Mouse (Mus musculus) frontal cortex, postnatal 10 days (tissue): ENCODE measurements at regions not wholly inside any gene's neighbourhood (a gene's known extent, or its start where the extent isn't known, plus 50 kb on each side); places are given as distances from the start of the nearest gene placed in this dataset.

Experiments used
- DNase-seq, 2 experiments: peaks; one replicate each; pipeline ENCODE4 v3.0.0; 2022; ENCODE audit warnings: low spot score in 2 of 2, mixed read lengths in 1 of 2

DNA sequence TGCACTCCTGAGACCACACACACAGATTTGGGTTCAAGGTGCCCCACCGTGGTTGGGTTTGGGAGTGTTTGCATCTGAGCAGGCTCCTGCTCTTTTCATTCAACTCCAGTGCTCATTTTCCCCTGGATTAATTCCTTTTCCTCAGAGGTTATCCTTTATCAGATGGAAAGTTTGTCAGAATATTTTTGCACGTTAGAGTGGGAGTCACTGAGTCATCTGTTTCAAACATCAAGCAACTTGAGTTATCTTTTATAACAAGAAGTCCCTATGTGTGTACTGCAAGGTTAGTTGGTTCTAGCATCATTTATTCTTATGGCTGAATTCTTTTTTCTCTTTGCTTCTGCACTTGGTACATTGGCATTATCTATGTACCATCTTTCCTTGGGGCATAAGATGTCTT is 142.8 kb upstream of the Cxcr4 start:
- no peak for DNase-seq

DNA sequence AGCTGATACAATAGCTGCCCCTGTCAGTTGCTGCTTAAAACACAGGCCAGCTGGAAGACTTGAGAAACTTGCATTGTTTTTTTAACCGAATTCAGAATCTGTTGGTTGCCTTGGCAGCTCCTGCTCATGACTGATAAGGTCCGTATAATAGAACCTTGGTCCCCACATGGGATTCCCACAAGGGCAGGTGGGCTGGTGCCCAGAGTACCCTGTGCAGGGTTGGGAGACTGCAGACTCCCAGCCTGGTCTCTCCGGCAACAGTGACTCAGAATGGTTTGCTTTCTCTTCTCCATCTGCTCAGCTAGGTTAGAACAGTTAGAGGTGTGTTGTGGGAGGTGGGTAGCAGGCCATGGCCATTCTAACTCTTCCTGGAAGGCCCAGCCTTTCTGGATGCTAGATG is 139.4 kb upstream of the Cxcr4 start:
- DNase-seq = no peak

DNA sequence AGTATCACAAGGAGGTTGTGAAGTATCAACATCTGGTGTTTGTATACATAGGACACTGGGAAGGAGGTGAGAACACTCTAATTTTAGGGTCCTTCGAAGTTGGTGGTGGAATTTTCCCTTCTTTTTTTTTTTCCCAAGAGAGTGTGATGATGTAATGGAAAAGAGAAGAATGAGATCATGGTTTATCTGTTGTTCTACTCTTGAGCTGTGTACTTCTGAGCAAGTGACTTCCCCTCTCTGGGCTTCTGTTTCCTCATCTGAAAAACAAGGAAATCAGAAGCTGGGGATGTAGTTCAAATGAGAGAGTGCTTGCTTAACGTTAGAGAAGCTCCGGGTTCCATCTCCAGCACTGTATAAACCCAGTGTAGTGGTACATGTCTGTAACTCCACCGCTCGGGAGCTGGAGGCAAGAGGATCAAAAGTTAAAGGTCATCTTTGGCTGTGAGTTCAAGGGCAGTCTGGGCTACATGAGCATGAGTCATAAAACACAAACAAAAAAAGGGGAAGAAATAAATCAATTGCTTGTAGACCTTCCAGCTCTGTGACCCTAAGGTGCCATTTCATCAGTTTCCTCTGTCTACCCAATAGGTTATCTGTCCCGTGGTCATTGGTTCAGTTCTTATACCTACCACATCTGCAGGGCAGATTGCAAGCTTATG is 132.5 kb upstream of the Cxcr4 start:
- DNase-seq = no peak

DNA sequence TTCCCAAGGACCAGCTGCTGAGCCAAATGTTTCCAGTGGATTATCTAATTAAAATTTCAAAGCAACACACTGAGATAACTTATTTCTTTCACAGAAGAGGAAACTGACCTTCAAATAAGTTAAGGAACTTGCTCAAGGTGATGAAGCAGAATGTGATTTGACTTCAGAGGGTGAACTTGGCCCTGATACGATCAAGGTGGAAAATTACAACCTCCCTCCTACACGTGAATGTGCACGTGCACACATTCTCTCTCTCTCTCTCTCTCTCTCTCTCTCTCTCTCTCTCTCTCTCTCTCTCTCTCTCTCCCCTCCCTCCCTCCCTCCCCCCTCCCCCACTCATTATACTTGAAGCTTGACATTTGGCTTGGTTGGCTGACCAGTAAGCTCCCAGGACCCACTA is 131.8 kb upstream of the Cxcr4 start:
- no peak for DNase-seq

DNA sequence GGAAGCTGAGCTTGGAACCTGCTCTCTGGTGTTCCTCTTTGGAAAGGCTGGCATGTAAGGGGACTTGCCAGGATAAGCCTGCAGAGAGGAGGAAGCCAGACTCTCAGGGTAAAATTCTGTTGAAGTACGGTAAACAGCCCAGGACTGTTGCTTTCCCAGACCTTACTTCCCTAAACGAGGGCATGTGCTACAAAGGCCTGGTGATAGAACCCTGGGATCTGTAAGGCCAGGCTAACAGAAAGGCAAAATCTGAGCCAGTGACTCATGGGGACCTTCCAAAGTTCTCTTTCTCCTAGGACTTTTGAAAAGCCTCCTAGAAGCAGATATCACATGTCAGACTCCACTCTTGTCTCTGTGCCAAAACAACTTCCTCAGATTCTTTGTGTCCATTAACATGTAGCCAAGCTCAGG is 130.0 kb upstream of the Cxcr4 start:
- no peak for DNase-seq

DNA sequence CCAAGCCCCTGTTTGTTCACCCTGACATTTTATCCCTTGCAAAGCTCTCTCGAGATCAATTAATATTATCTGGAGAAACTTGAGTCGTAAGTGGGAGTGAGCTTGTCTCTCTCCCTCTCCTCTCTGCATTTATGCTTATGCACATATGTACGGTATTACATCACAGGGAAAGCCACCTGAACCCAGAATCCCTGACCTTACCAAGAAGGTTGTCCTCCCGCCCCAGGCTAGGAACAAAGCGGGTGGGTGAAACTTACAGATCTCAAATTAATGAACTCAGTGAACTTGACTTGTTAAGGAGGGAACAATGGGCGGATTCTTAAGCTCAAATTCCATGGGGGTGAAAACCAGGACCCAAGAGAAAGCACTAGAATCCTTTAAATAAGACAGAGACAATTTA is 122.8 kb upstream of the Cxcr4 start:
- DNase-seq = no peak

DNA sequence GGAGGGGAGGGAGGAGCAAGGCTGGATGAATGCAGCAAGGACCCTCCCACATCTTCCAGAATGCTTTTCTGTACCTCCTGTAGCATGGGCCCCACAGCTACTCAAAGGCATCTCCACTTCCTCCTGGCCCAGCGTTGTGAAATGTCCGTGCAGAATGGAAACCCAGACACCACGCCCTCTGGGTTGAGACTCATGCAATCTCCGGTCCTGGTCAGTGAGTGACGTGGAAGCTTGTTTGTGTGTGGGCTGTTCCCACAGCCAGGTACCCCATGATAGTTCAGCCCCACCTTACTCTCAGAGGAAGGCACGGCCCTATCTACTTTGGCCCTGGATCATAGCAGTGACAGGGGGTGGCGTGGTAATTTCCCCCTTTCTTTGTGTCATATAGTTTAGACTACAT is 120.8 kb upstream of the Cxcr4 start:
- DNase-seq = no peak

DNA sequence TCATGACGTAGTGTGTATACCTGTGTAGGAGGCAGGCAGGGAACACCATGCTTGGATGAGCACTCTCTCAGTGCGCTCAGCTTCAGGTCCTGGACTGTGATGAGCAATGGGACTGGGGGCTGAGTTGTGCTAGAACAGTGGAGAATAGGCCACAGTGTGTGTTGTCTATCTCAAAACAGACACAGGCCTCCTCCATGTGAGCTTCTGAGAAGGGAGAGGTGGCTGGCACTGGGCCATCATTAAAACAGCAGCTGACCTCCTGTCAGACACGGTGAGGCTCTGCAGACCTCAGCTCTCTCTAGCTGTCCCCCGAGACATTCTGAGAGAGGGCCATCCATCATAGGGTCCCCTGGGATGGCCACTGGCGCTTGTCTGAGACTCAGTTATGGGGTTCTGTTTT is 119.0 kb upstream of the Cxcr4 start:
- no peak for DNase-seq

DNA sequence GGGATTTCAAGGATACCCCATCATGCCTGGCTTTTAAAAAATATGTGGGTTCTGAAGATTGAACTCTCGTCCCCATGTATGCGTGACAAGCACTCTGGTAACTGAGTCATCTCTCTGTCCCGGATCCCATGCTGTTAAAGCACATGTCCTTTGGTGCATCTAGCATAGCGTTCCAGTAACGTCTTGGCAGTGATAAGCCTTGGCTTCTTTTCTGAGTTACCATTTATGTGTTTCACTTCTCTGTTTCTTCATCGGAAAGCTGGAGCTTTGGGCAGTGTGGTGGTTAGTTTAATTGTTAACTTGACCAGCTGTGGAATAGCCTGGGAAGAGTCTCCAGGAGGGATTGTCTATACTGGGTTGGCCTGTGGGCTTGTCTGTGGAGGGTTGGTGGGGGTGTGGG is 115.7 kb upstream of the Cxcr4 start:
- DNase-seq = no peak

DNA sequence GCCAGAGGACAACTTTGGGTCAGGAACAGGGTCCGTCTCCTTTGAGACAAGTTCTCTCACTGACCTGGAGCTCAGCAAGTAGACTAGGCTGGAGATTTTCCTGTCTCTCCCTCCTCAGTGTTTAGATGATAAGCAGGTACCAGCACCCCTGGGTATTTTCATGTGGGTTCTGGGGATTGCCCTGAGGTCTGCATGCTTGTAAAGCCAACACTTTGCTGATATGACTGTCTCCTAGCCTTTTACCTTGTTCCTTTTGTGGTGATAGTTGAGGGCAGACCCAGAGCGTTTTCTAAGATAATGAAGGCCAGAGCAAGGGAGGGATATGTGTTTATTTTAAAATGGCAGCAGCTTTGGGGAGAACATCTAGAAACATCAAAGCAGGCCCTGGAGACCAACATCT is 114.1 kb upstream of the Cxcr4 start:
- no peak for DNase-seq

DNA sequence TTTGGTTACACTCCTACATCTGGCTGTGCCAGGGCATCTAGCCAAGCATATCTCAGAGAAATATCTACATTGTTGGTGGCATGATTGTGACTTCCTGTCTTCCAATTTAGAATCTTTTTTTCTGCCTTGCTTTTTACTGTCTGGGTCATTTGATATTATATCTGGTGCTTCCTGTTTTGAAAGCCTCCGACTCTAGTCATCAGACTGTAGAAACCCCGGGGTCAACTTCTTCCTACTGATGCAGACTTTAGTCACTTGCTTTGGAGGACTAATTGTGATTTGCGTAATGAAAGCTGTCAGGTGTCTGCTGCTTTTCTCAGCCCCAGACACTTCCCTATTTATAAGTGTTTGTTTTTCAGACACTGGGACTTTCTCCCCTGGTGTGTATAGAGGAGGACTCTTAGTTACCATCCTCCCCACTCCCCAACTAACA is 113.0 kb upstream of the Cxcr4 start:
- no peak for DNase-seq

DNA sequence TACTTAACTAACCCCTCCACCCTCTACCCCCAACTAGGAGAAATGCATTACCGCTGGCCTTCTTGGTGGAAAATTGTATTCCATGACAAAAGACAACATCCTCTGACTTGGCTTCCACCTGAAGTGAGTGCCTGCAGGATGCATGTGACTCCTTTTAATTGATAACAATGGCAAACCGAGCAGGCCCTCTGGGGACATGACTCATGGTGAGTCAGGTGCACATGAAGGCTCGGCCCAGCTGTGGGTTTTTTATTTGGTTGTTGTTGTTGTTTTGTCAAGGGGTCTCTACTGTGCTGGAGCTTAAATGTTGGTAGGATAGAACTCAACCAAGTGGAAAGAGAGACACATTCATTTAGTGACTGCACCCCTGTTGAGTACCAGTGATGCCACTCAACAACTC is 109.2 kb upstream of the Cxcr4 start:
- no peak for DNase-seq

DNA sequence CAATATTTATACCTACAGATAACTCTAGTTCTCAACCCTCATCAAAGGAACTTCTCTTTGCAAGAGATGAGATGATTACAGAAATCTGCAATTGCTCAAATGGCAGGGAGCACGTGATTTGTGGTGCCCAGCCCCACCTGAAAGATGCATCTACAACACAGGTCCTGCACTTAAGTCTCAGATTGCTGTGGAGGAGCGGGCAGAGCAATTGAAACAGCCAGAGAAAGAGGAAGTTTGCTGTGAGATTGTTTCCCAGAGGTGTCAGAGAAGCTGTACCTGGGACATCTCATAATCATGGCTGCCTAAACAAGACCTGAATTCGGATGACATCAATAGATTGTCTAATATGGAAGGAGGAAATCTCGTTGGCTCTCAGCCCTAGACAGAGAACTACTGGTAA is 105.9 kb upstream of the Cxcr4 start:
- DNase-seq = no peak

DNA sequence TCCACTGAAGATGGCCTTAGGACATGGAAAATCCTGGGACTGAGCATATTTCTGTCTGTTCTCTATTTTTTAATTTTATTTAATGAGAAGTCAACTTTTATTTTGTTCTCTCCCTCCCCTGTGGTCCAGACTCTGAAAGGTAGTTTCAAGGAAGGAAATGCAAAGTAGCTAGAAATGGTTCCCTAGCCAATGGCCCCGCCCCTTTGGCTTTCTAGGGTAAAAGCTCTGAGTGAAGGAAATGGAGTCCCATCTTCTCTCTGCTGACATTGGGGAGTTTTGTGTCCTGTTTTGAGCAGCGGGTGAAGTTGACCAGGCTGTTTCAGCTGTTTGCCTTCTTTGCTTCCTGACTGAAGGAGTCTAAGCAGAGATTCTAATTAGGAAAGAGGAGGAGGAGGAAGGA is 103.8 kb upstream of the Cxcr4 start:
- no peak for DNase-seq

DNA sequence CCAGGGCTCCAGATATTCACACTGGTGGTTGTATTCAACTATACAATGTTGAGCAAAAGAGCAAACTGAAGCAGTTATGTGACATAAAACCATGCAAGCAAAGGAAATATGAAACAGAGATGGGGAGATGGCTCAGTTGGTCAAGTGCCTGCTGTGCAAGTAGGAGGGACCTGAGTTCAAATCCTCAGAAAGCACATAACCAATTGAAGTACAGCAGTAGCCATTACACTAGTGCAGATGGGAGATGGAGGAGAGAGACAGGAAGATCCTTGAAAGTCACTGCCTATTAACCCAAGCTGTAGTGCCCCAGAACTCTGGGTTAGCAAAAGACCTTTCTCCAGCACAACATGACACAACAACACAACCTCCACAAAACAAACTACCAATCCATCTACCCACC is 100.7 kb upstream of the Cxcr4 start:
- DNase-seq = no peak

DNA sequence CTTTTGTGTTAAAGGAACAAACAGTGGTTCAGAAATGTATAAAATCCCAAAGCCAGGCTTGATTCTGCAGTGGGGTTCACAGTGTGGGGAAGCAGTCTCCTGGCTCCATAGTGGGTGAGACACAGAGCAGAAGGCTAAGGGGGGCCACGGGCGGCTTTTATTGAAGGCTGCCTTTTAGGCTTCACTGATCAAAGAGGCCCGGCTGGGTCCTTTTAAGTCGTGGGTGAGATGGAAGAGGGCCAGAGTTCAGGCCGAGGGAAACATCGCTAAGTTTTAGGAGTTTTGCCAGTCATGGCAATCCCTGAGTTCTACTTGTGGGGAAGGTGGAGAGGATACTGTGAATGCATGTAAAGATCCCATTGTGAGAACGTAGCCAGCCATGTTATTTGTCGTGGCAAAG is 100.2 kb upstream of the Cxcr4 start:
- no peak for DNase-seq

DNA sequence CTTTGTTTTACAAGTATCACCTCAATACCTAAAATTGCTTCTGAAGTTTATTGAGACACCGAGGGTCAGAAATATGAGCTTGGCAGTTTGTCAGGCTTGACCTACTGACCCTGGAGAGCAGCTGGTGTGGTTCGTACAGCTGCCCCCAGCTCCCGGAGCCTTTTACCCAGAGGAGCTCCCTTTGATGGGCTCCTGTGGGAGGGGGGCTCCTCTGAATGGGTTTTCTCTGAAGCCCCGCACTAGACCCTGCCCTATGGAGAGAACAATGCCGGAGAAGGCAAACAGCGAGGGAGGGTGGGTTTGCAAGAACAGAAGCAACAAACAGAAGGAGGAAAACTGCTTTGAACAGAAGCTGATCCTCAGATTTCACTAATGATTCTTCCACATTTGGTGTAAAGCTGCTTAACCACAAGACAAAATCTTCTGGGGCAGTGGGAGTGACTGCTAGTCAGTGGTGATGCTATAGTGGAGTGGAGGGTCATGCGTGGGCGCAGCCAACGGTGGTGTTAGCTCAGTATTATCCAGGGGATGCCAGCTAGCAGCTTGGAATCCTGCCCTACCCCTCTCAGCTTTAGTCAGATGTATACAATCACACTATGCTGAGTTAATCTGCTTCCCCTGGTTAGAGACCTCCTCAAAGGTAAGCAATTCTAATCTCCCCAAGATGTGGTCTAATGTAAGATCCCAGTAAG is 95.3 kb upstream of the Cxcr4 start:
- no peak for DNase-seq

DNA sequence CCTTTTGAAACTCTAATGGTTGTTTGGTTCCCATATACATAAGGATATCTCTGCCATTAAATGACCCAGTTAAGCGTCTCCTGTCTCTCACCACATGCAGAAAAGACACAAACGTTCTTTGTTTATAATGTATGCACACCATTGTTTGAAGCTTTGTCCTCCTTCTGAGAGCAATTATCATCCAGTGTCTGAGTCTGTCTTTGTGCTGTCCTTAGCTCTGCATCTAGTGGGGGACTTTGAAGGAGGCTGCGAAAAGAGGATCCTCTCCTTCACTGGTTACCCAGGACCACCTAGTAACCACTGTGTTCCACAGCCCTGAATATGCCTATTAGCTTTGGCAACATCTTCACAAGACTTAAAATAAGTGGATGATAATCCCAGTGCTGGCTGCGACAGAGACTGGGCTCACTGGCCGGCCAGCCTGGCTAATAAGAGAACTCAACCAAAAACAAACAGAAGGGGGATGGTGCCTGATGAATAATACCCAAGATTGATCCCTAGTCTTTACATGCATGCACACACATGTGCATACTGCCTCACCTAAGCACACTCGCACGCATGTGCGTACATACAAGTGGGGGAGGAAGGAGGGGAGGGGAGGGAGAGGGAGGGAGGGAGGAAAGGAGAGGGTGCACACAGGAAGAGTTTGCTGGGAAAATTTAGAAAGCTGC is 93.5 kb upstream of the Cxcr4 start:
- no peak for DNase-seq

DNA sequence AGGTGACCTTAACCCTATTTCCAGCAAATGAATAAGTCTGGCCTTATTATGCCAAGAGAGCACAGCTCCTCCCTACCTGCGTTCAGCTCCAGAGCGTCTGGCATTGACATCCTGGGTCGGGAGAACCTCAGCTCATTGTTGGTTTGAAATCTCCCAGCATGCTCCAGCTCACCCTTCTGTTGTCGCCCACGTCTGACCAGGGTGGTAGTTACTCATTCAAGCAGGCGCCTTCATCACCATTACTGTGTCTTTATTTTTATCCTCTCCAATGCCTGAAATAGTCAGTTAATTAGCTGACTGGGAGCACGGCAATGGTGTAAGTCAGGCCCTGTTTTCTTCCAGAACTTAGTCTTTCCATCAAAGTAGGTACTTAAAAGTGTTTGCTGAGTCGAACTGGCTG is 90.8 kb upstream of the Cxcr4 start:
- DNase-seq = no peak

DNA sequence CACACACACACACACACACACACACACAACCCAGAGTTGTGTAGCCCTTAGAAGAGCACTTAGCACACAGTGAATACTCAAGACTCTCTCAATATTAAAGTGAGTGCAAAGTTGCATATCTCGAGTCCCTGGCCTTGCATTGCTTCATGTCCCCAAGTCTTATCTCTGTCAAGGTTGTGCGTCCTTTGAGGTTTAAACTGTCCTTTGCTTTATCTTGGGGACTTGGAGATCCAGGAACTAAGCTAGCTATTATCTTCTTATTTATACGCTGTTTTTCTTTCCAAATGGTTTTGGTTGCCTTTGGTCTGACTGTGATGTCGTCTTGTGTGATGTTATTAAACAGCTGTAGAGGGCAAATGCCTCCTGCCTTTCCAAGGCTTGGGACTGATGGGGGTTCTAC is 89.2 kb upstream of the Cxcr4 start:
- no peak for DNase-seq

DNA sequence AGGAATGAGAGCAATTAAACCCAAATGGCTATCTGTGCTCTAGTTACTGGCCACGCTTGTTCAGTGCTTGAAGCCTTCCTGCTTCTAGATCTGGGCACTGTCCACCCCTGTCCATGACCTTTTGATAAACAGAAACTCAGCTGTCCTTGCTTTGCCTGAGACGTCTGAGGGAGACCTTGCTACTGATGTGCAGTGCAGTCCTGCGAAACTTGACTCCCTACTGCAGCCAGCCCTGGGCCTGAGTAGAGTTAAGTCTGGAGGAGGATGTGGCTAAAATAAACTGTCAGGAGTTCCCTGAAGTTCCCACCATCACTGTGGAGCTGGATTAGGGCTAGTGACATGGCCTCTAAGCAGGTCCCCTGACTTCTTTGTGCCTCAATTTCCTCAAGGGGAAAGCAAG is 88.4 kb upstream of the Cxcr4 start:
- DNase-seq = no peak

DNA sequence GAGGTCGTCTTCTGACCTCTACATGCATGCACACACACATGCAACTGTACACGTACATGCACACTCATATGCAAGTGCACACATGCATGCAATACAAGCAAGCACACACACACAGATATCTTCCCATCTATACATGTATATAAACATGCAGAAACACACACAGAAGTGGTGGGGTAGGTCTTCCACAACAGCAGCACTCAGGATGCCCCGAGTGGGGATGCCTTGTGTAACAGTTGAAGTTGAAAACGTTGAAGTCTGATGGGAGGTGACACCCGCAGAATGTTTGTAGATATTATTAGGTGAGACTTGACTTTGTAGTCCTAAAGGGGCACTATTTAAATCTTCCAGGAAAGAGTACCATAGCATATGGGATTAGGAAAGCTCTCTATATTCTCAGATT is 87.9 kb upstream of the Cxcr4 start:
- DNase-seq = no peak
